Mouse (Mus musculus) forebrain, embryonic 13.5 days (tissue): Measurements from ENCODE around the gene Pgam1. TPM values are rescaled to one million over a fixed set of nuclear protein-coding genes. Genes with fewer than 3 reads are reported as not detected.
A peak's percentile ranks its signal among the peaks of the same experiment; 100 is the strongest.

Experiments used
- ATAC-seq: fragments of 200-750 bp; cut with Nextera tagmentation; 2 replicates; pipeline ENCODE4 v1.8.0; 2017
- H3K27ac ChIP-seq: fragments of 300-500 bp; sonication (generic); 2 replicates; pipeline ENCODE4 v1.5.1; 2015; ENCODE audit warnings: inconsistent platforms, mild to moderate bottlenecking, moderate library complexity
- H3K27me3 ChIP-seq: fragments of 300-500 bp; sonication (generic); 2 replicates; pipeline ENCODE4 v1.6.1; 2015; ENCODE audit warnings: mild to moderate bottlenecking, inconsistent platforms
- H3K36me3 ChIP-seq: fragments of 300-500 bp; sonication (generic); 2 replicates; pipeline ENCODE4 v1.6.1; 2015; ENCODE audit warnings: mild to moderate bottlenecking, inconsistent platforms; ENCODE audit not compliant: poor library complexity, severe bottlenecking
- H3K4me1 ChIP-seq: fragments of 300-500 bp; sonication (generic); 2 replicates; pipeline ENCODE4 v1.6.1; 2015; ENCODE audit warnings: inconsistent platforms
- H3K4me2 ChIP-seq: fragments of 300-500 bp; sonication (generic); 2 replicates; pipeline ENCODE4 v1.6.1; 2015; ENCODE audit warnings: inconsistent platforms, mild to moderate bottlenecking, moderate library complexity
- H3K4me3 ChIP-seq: fragments of 300-500 bp; sonication (generic); 2 replicates; pipeline ENCODE4 v1.5.1; 2015; ENCODE audit warnings: mild to moderate bottlenecking, inconsistent platforms
- H3K9ac ChIP-seq: fragments of 300-500 bp; sonication (generic); 2 replicates; pipeline ENCODE4 v1.6.1; 2015; ENCODE audit warnings: mild to moderate bottlenecking, inconsistent platforms
- H3K9me3 ChIP-seq: fragments of 300-500 bp; sonication (generic); replicated peaks from 2 replicates; pipeline ENCODE4 v1.6.1; 2016; ENCODE audit warnings: inconsistent platforms
- WGBS: fragments of 180-500 bp; shearing (Covaris S2); methylation state at CpG from one replicate; pipeline ENCODE4 v1.1.7; 2015; 5-methylcytosine and 5-hydroxymethylcytosine counted together
- polyA plus RNA-seq: library from polyadenylated mRNA; unstranded; fragments of >200 nt; fragmentation: Nextera tagmentation; extraction: Ambion mirVana; gene quantifications from 2 replicates; pipeline ENCODE4 v1.2.1, GENCODE M21; 2015

Gene Pgam1
- polyA plus RNA-seq, 1 experiment from 2014 or later: 505 TPM

DNA sequence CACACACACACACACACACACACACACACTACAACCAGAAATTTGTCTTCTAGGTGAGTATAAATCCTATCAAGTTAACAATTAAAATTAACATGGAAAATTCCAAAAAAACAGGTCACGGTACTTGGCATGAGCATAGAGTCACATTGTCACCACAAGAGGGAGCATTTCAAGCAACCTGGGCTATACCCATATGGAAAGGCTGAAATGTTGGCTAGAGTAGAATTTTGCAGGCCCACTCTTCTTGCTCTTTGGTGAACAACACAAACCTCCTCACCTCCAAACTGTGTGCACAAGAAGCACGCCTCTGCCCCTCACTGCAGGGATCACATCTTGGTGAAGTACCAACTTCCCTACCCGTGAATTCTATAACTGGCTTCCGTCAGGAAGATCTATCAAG lies 12.9 kb upstream of the Pgam1 start:
- H3K4me1 ChIP-seq: peaks cover 18% of the 10 kb centered on the region
- no peak overlapping the region for H3K9ac ChIP-seq
- no peak overlapping the region for H3K4me2 ChIP-seq
- no peak overlapping the region for H3K4me3 ChIP-seq
- H3K27ac ChIP-seq: no peak overlapping the region
- H3K9me3 ChIP-seq: no peaks in the 10 kb centered on the region
- H3K36me3 ChIP-seq: no peaks in the 10 kb centered on the region
- ATAC-seq: no peak
- no peaks in the 10 kb centered on the region for H3K27me3 ChIP-seq
- 45% methylated on average over 4 of the region's 4 CpGs for WGBS

DNA sequence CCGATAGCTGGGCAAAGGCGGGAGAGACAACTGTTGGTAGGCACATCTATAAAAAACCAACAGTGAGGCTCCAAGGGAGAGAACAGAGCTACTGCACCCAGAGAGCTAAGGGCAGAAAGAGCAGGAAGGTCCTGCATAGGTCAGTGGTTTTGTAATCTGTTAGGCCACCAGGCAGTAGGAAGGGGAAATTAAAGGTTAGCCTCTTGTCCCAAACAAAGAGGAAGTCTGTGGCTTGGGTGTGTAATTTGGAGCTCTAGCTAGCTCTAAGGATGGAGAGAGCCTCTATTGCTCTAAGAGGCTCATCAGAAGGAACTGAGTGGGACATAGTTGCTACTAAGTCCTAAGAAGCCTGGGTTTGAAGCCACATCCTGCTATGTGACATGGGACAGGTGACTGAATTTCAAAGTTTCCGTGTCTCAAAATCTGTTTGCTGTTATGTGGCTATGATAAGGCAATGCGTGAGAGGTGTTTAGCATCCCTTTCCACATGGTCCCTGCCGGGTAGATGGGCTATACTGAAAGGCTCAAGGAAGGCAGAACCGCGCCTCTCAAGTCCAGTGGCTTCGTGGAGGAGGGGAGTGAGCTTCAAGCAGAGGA lies 11.1 kb upstream of the Pgam1 start:
- Histone ChIP-seq H3K4me1 (peaks cover 6% of the 10 kb centered on the region), H3K27me3 (no peaks in the 10 kb centered on the region), H3K36me3 (no peaks in the 10 kb centered on the region), H3K27ac (no peak overlapping the region), H3K4me2 (no peak overlapping the region), H3K4me3 (no peak overlapping the region), H3K9me3 (no peaks in the 10 kb centered on the region), H3K9ac (no peak overlapping the region)
- WGBS: 86% methylated on average over 8 of the region's 8 CpGs
- no peak for ATAC-seq

DNA sequence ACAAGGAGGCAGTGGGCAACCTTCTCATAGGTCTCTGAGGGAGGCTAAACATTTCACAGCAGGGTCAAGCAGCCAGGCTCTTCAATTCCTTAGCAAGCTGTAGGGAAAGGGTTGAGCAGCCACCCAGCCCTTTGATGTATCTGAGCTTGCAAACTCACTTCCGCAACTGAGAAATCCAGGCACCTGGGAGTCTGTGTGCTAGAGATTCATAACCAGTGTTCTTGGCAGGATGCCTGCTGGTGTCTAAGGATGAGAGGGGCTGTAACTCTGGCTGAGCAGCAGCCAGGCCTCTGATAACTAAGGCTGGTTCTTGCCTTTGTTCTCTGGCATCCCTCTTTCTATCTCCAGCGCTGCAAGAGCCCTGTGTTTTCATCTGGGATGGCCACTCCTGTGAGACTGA lies 10.0 kb upstream of the Pgam1 start:
- H3K36me3 ChIP-seq: no peaks in the 10 kb centered on the region
- no peak overlapping the region for H3K4me3 ChIP-seq
- H3K27me3 ChIP-seq: no peaks in the 10 kb centered on the region
- H3K4me2 ChIP-seq: no peak overlapping the region
- no peaks in the 10 kb centered on the region for H3K9me3 ChIP-seq
- ATAC-seq: no peak
- WGBS: 57% methylated on average over 2 of the region's 2 CpGs
- 0 out of 2 replicates have a peak overlapping the region, but pooled peaks have one; percentile 21 for H3K27ac ChIP-seq
- H3K9ac ChIP-seq: no peak overlapping the region
- H3K4me1 ChIP-seq: peaks cover under 1% of the 10 kb centered on the region; the same call in 1 of the 2 replicates

DNA sequence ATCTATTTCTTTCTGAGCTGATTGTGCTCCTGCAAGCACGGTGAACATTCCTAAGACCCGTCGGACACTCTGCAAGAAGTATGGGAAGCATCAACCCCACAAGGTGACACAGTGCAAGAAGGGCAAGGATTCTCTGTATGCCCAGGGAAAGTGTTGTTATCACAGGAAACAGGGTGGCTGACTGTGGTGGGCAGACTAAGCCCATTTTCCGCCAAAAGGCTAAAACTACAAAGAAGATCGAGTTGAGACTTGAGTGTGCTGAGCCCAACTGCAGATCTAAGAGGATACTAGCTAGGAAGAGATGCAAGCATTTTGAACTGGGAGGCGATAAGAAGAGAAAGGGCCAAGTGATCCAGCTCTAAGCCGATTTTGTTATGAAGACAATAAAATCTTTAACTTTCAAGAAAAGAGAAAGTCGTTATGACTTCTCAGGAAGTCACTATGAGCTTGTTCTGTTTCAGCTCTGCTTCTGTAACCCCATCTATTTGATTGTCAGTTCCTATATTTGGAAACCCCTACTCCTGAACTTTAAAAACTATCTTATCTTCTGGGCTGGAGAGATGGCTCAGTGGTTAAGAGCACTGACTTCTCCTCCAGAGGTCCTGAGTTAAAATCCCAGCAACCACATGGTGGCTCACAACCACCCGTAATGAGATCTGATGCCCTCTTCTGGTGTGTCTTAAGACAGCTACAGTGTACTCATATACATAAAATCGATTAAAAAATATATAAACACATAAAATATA lies 8.7 kb upstream of the Pgam1 start:
- Histone ChIP-seq H3K36me3 (no peaks in the 10 kb centered on the region), H3K27me3 (no peaks in the 10 kb centered on the region), H3K4me1 (no peaks in the 10 kb centered on the region), H3K9me3 (no peaks in the 10 kb centered on the region), H3K27ac (no peak overlapping the region), H3K9ac (no peak overlapping the region), H3K4me3 (no peak overlapping the region), H3K4me2 (no peak overlapping the region)
- 88% methylated on average over 10 of the region's 10 CpGs for WGBS
- ATAC-seq: no peak

DNA sequence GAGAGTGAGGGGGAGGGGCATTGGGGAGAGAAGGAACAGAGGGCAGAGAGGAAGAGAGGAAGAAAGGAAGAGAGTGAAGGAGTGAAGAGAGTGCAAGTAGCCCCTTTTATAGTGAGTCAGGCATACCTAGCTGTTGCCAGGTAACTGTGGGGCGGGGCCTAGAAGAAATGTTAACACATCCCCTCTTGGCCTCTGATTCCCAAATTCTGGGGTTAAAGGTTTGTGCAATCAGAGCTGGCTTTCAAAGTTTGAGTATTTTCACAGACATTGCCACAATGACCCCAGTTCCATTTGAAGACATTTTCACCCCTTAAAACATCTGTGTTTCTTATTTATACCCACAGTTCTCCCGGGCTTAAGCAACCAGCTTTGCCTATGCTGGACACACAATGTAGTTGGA lies 6.5 kb upstream of the Pgam1 start:
- no peak for ATAC-seq
- Histone ChIP-seq H3K36me3 (no peaks in the 10 kb centered on the region), H3K4me1 (no peaks in the 10 kb centered on the region), H3K27me3 (no peaks in the 10 kb centered on the region), H3K27ac (no peak overlapping the region), H3K9me3 (no peaks in the 10 kb centered on the region), H3K4me3 (no peak overlapping the region), H3K4me2 (no peak overlapping the region), H3K9ac (no peak overlapping the region)
- 99% methylated on average over 2 of the region's 2 CpGs for WGBS

DNA sequence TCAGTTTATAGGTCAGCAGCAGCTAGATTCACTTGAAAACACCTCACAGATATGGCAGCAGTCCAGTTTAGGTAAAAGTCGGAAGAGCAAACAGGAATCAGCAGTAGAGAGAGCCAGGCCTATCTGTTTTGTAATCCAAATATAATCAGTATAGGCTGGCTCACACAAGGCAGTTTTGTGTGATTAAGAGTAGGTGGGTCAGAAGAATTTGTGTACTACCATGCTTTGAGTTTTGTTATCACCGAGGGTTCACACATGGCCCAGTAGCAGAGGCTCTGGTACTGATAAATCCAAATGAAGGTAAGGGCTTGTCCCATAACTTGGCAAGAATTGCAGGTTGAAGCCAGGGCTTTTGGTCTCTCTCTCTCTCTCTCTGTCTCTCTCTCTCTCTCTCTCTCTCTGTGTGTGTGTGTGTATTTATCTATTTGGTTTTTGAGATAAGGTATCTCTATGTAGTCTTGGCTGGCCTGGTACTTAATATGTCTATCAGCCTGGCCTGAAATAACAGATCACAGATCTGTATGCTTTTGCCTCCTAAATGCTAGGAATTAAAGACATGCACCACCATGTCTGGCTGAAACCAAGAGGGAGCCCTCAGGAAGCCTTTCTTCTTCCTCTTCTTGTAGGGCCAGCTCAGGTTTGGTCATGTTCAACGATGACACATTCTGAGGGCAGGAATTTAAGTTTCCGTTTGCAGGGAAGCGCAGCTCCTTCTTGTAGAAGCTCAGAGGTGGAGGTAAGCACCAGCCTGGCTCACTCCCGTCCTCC lies 5.2 kb upstream of the Pgam1 start:
- Histone ChIP-seq H3K36me3 (no peaks in the 10 kb centered on the region), H3K4me1 (no peaks in the 10 kb centered on the region), H3K4me3 (no peak overlapping the region), H3K27me3 (no peaks in the 10 kb centered on the region), H3K9ac (no peak overlapping the region), H3K9me3 (no peaks in the 10 kb centered on the region), H3K4me2 (no peak overlapping the region), H3K27ac (no peak overlapping the region)
- ATAC-seq: no peak
- WGBS: 72% methylated on average over 6 of the region's 6 CpGs

DNA sequence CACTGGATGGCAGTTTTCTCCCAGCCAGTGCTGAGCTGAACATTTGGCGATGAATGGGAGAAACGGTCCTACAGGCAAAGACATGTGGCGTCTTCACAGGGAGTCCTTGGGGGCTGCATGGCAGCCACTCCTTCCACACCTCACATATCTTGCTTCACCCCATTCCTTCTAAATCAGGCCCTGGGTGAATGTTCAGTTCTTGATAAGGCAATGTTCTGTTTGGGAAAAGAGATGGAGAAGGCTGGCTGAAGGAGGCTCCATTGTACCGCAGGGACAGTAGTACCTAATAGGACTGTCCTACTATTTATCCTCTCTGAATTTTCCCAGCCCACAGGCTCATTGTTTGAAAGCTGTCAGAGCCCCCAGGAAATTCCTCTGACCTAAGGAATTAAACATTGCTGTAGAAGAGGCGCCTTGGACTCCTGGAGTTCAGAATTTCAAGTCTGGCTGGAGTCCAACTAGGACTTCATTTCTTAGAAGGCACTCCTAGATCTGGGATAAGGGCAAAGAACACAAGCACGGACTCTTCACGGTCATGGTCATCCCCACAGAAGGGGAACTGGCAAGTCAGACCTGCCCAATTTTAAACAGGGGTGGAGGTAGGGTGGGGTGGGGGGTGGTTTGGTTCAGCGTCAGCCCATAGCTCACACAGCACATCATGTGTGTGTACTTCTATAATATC lies 4.5 kb upstream of the Pgam1 start:
- no peak overlapping the region for H3K27ac ChIP-seq
- no peak overlapping the region for H3K4me2 ChIP-seq
- no peaks in the 10 kb centered on the region for H3K9me3 ChIP-seq
- no peak overlapping the region for H3K4me3 ChIP-seq
- H3K4me1 ChIP-seq: no peaks in the 10 kb centered on the region
- WGBS: 53% methylated on average over 8 of the region's 8 CpGs
- no peaks in the 10 kb centered on the region for H3K27me3 ChIP-seq
- no peaks in the 10 kb centered on the region for H3K36me3 ChIP-seq
- H3K9ac ChIP-seq: no peak overlapping the region
- no peak for ATAC-seq

DNA sequence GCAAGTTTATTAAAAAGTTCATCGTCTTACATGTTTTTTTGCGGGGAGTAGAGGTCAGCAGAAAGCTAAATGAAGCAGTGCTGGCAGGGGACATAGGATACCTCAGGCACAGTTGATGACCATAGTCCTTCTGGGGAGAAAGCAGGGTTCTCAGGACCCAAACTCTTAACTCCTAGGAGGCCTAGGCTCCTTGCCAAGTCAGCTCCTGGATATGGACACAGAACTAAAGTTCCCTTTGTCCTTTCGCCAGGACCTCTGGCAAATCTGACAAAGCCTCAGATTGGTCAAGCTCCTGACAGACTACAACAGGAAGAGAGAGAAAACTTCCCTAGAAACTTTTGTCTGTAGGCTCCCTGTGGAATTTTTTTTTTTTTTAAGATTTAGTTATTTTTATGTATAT lies 3.0 kb upstream of the Pgam1 start:
- no peak for ATAC-seq
- H3K36me3 ChIP-seq: no peaks in the 10 kb centered on the region
- H3K27ac ChIP-seq: no peak overlapping the region
- H3K27me3 ChIP-seq: no peaks in the 10 kb centered on the region
- peaks cover 12% of the 10 kb centered on the region for H3K4me1 ChIP-seq
- H3K4me2 ChIP-seq: no peak overlapping the region
- 87% methylated on average over 3 of the region's 3 CpGs for WGBS
- no peak overlapping the region for H3K9ac ChIP-seq
- H3K4me3 ChIP-seq: no peak overlapping the region
- no peaks in the 10 kb centered on the region for H3K9me3 ChIP-seq

DNA sequence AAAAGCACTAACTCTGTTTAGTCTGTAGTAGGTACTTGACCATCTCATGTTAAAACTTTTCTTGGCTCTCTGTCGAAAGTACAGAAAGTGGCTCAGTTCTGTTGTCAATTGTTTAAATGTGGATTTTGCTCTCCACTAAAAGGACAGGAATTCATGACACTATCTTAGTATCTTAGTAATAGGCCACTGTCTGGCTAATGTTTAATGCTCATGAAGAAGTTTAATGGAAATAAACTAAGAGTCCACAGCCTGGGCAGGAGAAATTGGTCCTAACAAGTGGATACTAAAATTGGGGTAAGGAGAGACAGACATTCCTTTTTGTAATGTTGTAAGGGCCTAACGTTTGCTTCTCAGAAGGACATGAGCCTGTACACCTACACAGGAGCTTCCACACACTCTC lies 1.3 kb upstream of the Pgam1 start:
- ATAC-seq: no peak
- H3K27ac ChIP-seq: no peak overlapping the region
- H3K9me3 ChIP-seq: no peaks in the 10 kb centered on the region
- 0 out of 2 replicates have a peak, but pooled peaks cover 4% of the 10 kb centered on the region for H3K36me3 ChIP-seq
- H3K27me3 ChIP-seq: no peaks in the 10 kb centered on the region
- H3K4me1 ChIP-seq: peaks cover 20% of the 10 kb centered on the region
- no peak overlapping the region for H3K4me3 ChIP-seq
- whole genome bisulfite sequencing: 81% methylated on average over 2 of the region's 2 CpGs
- H3K4me2 ChIP-seq: no peak overlapping the region
- H3K9ac ChIP-seq: no peak overlapping the region

DNA sequence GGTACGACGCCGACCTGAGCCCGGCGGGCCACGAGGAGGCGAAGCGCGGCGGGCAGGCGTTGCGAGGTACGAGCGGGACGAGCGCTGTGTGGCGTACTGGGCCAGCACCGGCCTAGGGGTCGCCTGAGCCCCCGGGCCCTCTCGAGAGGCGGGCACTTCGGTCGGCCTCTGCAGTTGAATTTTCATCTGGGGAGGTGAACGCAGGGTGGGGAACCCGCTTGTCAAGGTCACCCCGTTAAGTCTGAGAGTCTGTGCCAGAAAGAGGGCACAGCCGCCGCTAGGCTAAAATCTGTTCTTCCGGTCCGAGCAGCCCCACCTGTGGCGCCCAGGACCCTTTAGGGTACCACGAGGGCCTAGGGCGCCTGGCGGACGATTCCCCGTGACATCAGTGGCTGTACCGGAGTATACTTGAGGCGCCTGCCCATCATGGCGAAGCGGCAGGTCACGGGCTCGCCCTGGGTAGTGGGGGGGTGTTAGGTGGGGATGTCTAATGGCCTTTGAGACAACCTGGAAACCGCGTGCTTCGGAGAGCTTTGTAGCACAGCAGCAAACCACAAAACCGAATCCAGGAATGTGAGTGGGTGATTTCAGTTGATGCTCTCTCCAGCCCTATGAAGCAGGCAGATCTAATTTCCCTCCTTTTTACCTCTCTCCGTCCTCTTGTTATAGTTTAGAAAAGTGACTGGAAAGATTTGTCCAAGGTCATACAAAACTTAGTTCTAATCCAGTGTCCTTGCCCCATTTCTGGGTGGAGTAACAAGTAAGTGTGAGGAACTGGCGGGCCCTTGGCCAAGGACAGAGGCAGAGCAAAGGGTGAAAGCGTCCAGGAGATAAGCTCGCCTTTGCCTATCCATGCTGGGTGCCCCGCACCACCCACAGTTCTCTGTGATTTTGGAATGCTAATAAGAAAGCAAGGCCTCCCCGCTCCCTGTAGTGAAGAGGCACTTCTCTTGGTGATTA lies 678 bp downstream of the Pgam1 start:
- Histone ChIP-seq H3K27ac (peak overlapping the region; percentile 80), H3K4me3 (peak overlapping the region; percentile 97), H3K9me3 (no peaks in the 10 kb centered on the region), H3K4me2 (peak overlapping the region; percentile 96), H3K36me3 (peaks cover 21% of the 10 kb centered on the region), H3K9ac (peak overlapping the region; percentile 89), H3K4me1 (peaks cover 20% of the 10 kb centered on the region), H3K27me3 (no peaks in the 10 kb centered on the region)
- ATAC-seq: peak; percentile 81
- WGBS: 0% methylated on average over 38 of the region's 53 CpGs
